In the genomic region with DNA sequence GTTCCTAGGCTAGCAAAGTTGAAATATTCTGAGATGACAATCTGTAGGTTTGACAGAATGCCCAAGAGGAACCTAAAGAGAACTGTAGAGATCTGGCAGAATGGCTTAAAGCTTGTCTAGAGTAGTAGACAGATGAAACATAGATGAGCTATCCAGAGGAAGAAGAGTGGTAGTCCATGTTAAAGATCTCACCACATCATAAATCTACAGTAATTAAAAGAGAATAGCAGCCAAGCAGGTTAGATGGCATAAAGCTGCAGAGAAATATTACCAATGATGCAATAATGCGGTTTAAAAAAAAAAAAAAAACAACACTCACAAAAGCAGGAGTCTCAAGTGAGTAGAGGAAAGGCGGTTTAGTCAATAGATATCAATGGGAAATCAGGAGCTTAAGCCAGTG, we compare ENCODE assay signal across 26 mouse cellular contexts.
"Had no signal": no experiment of that assay in that cellular context is flagged by ENCODE, and none has a peak within 500 bp of the region (broad histone marks: within the 10 kb centered on the region; RNA-seq: fewer than 3 reads in every experiment).

No protein-coding gene starts in this region.

- DNase-seq: cerebellum, adult 8-10 months; cerebellum, adult 9-10 months; cerebellum, adult 9-11 months; cerebellum, postnatal 10 days; cerebellum, postnatal 14 days; cerebellum, postnatal 25 days; cerebellum, postnatal 36 days; embryo, embryonic 11 days; forebrain, postnatal 0 days; gastrocnemius, adult 2 months; gastrocnemius, postnatal 10 days; gastrocnemius, postnatal 14 days; gastrocnemius, postnatal 25 days; gastrocnemius, postnatal 36 days; heart, adult 11 months; heart, adult 18-20 months; heart, adult 2 months had no signal

- H3K36me3 ChIP-seq: embryonic facial prominence, embryonic 10.5 days; embryonic facial prominence, embryonic 12.5 days; embryonic facial prominence, embryonic 13.5 days; embryonic facial prominence, embryonic 15.5 days; forebrain, embryonic 12.5 days; forebrain, embryonic 15.5 days; heart, embryonic 10.5 days had no signal

- H3K9me3 ChIP-seq: embryonic facial prominence, embryonic 10.5 days; embryonic facial prominence, embryonic 12.5 days; embryonic facial prominence, embryonic 13.5 days; embryonic facial prominence, embryonic 15.5 days; forebrain, embryonic 12.5 days; forebrain, embryonic 13.5 days; forebrain, embryonic 15.5 days; heart, embryonic 10.5 days had no signal

- H3K27ac ChIP-seq: embryonic facial prominence, embryonic 10.5 days; embryonic facial prominence, embryonic 12.5 days; embryonic facial prominence, embryonic 13.5 days; embryonic facial prominence, embryonic 15.5 days; forebrain, embryonic 12.5 days; forebrain, embryonic 13.5 days; forebrain, embryonic 15.5 days; gastrocnemius, adult 2 months; heart, adult 2 months; heart, embryonic 10.5 days had no signal

- H3K4me3 ChIP-seq: embryonic facial prominence, embryonic 10.5 days; embryonic facial prominence, embryonic 12.5 days; embryonic facial prominence, embryonic 13.5 days; embryonic facial prominence, embryonic 15.5 days; erythroblast, embryonic 14.5 days; forebrain, embryonic 12.5 days; forebrain, embryonic 13.5 days; forebrain, embryonic 15.5 days; gastrocnemius, adult 2 months; heart, adult 2 months; heart, embryonic 10.5 days had no signal

- H3K27me3 ChIP-seq: embryonic facial prominence, embryonic 12.5 days; embryonic facial prominence, embryonic 13.5 days; embryonic facial prominence, embryonic 15.5 days; forebrain, embryonic 13.5 days; forebrain, embryonic 15.5 days had no signal
